Mouse (Mus musculus) urinary bladder, postnatal 10 days (tissue): ENCODE data around the gene Galnt3.

Experiments
- DNase-seq: peaks from one replicate; pipeline ENCODE4 v3.0.0; 2022; ENCODE audit warnings: low spot score

The Galnt3 gene

GRCm38 (mm10) chr2:66124591-66125271 lies at the start of gene Galnt3:
Gene Galnt3, minus strand, starts transcription at chr2:66124994.
- peak; percentile 13 for DNase-seq

GRCm38 (mm10) chr2:66173134-66173533 lies 48.3 kb upstream of the Galnt3 start:
- DNase-seq = no peak

- no peak for DNase-seq
Observed at GRCm38 (mm10) chr2:66171643-66172042, 46.8 kb upstream of the Galnt3 start.

GRCm38 (mm10) chr2:66170721-66171120 lies 45.9 kb upstream of the Galnt3 start:
- DNase-seq = no peak

- DNase-seq = no peak
Observed at GRCm38 (mm10) chr2:66165025-66165424, 40.2 kb upstream of the Galnt3 start.

GRCm38 (mm10) chr2:66158140-66158915 lies 33.5 kb upstream of the Galnt3 start:
- no peak for DNase-seq

GRCm38 (mm10) chr2:66151436-66151835 lies 26.6 kb upstream of the Galnt3 start:
- DNase-seq = no peak

GRCm38 (mm10) chr2:66150531-66150930 lies 25.7 kb upstream of the Galnt3 start:
- DNase-seq = no peak

GRCm38 (mm10) chr2:66148654-66149230 lies 23.9 kb upstream of the Galnt3 start:
- DNase-seq = no peak

GRCm38 (mm10) chr2:66146473-66146872 lies 21.7 kb upstream of the Galnt3 start:
- DNase-seq = no peak

- DNase-seq = no peak
Observed at GRCm38 (mm10) chr2:66144770-66145169, 20.0 kb upstream of the Galnt3 start.

- DNase-seq = no peak
Observed at GRCm38 (mm10) chr2:66143284-66143683, 18.5 kb upstream of the Galnt3 start.

- DNase-seq = no peak
Observed at GRCm38 (mm10) chr2:66142711-66143110, 17.9 kb upstream of the Galnt3 start.

GRCm38 (mm10) chr2:66142268-66142667 lies 17.5 kb upstream of the Galnt3 start:
- no peak for DNase-seq

- DNase-seq = no peak
Observed at GRCm38 (mm10) chr2:66140246-66140645, 15.5 kb upstream of the Galnt3 start.

GRCm38 (mm10) chr2:66131862-66132544 lies 7.2 kb upstream of the Galnt3 start:
- DNase-seq = no peak

GRCm38 (mm10) chr2:66128941-66129340 lies 4.1 kb upstream of the Galnt3 start:
- DNase-seq = no peak

- no peak for DNase-seq
Observed at GRCm38 (mm10) chr2:66127541-66127940, 2.7 kb upstream of the Galnt3 start.

GRCm38 (mm10) chr2:66126936-66127335 lies 2.1 kb upstream of the Galnt3 start:
- no peak for DNase-seq

GRCm38 (mm10) chr2:66123756-66124589 lies 821 bp downstream of the Galnt3 start:
- DNase-seq = no peak

- no peak for DNase-seq
Observed at GRCm38 (mm10) chr2:66117686-66118085, 7.1 kb downstream of the Galnt3 start.
